ENCODE assay signal across 20 mouse cellular contexts in genomic region chr7:84710287-84710958, GRCm38 (mm10). TPM values are rescaled to one million over a fixed set of nuclear protein-coding genes. Genes with fewer than 3 reads are reported as not detected.
DNase-seq lines count a peak whose midpoint lies in the region; ATAC-seq and TF ChIP-seq lines count a peak whose summit lies in the region.
"Had no signal": no experiment of that assay in that cellular context is flagged by ENCODE, and none has a peak within 500 bp of the region (broad histone marks: within the 10 kb centered on the region; RNA-seq: fewer than 3 reads in every experiment).

No protein-coding gene starts in this region.

- TF ChIP-seq RAD21 in MEL (IDR thresholded peaks at IDR 0.05; ENCODE audit: low read depth, low read length), result no peak

- no peak for DNase-seq in liver, embryonic 13.5 days
- DNase-seq in liver, embryonic 11.5 days (ENCODE audit: low spot score), result no peak
- peak; percentile 23 for DNase-seq in MEL (ENCODE audit: low read depth, low spot score)
- DNase-seq in cerebellum, adult 11 months, result no peak
- no peak for DNase-seq in yolk sac, embryonic 10.5 days (ENCODE audit: low spot score)
- no peak for DNase-seq in heart, adult 18-20 months
- DNase-seq: adrenal gland, postnatal 14 days; cerebellum, adult 18-20 months; cerebellum, postnatal 10 days; embryo, embryonic 11 days; gastrocnemius, postnatal 10 days; heart, adult 2 months; heart, postnatal 14 days had no signal

- H3K9me3 ChIP-seq in liver, embryonic 13.5 days (replicated peaks), result no peaks in the 10 kb centered on the region
- H3K9me3 ChIP-seq in liver, embryonic 11.5 days (ENCODE audit: control insufficient read depth, low read length), result no peaks in the 10 kb centered on the region
- no peaks in the 10 kb centered on the region for H3K9me3 ChIP-seq in MEL (replicated peaks; ENCODE audit: insufficient read depth, low read length)
- H3K9me3 ChIP-seq: embryonic facial prominence, embryonic 15.5 days; forebrain, embryonic 15.5 days; heart, embryonic 15.5 days; hindbrain, embryonic 13.5 days had no signal

- no peaks in the 10 kb centered on the region for H3K36me3 ChIP-seq in liver, embryonic 13.5 days
- H3K36me3 ChIP-seq in liver, embryonic 11.5 days (ENCODE audit: control insufficient read depth, insufficient read depth, low read length), result no peaks in the 10 kb centered on the region
- H3K36me3 ChIP-seq in MEL (ENCODE audit: control insufficient read depth in 1 of 2, insufficient read depth in 2 of 2, low read length in 2 of 2), result peaks cover 0 to 12% of the 10 kb centered on the region in 2 experiments; a peak in 2 of 4 replicates
- H3K36me3 ChIP-seq: embryonic facial prominence, embryonic 15.5 days; forebrain, embryonic 15.5 days; heart, embryonic 15.5 days; hindbrain, embryonic 13.5 days had no signal

- no peak for TF ChIP-seq CTCF in MEL (IDR thresholded peaks at IDR 0.05 in 2 of 3, conservative IDR thresholded peaks at IDR 0.05 in 1 of 3; ENCODE audit: control insufficient read depth in 1 of 3, insufficient read depth in 1 of 3, low read depth in 2 of 3, low read length in 3 of 3, poor library complexity in 1 of 3, severe bottlenecking in 1 of 3)

- peaks cover 29% of the 10 kb centered on the region for H3K4me1 ChIP-seq in liver, embryonic 13.5 days (replicated peaks)
- H3K4me1 ChIP-seq in liver, embryonic 11.5 days (replicated peaks; ENCODE audit: control insufficient read depth, insufficient read depth, low read length), result peaks cover 3% of the 10 kb centered on the region; the same call in 1 of the 2 replicates
- H3K4me1 ChIP-seq in MEL (ENCODE audit: control insufficient read depth in 1 of 2, insufficient read depth in 2 of 2, low read length in 2 of 2), result peaks cover 3 to 6% of the 10 kb centered on the region in 2 experiments; a peak in 2 of 4 replicates
- H3K4me1 ChIP-seq: embryonic facial prominence, embryonic 15.5 days; forebrain, embryonic 15.5 days; heart, embryonic 15.5 days; hindbrain, embryonic 13.5 days had no signal

- ATAC-seq in liver, embryonic 13.5 days (ENCODE audit: low read depth), result peak; percentile 63
- ATAC-seq in liver, embryonic 11.5 days (replicated peaks; ENCODE audit: low FRiP score), result no peak
- peak; percentile 68 for ATAC-seq in inflammation-experienced regulatory T-cells, adult 6 months
- ATAC-seq: forebrain, embryonic 15.5 days; hindbrain, postnatal 0 days had no signal

- H3K27me3 ChIP-seq in liver, embryonic 13.5 days, result no peaks in the 10 kb centered on the region
- no peaks in the 10 kb centered on the region for H3K27me3 ChIP-seq in liver, embryonic 11.5 days (replicated peaks; ENCODE audit: control insufficient read depth, insufficient read depth, low read length)
- H3K27me3 ChIP-seq in MEL (ENCODE audit: control insufficient read depth in 1 of 2, insufficient read depth in 2 of 2, low read length in 2 of 2), result no peaks in the 10 kb centered on the region
- H3K27me3 ChIP-seq: embryonic facial prominence, embryonic 15.5 days; forebrain, embryonic 15.5 days; heart, embryonic 15.5 days; hindbrain, embryonic 13.5 days had no signal

- H3K4me3 ChIP-seq in liver, embryonic 13.5 days (replicated peaks), result no peak overlapping the region
- no peak overlapping the region for H3K4me3 ChIP-seq in liver, embryonic 11.5 days (ENCODE audit: low read depth, low read length)
- no peak overlapping the region for H3K4me3 ChIP-seq in MEL (ENCODE audit: control insufficient read depth in 1 of 2, insufficient read depth in 1 of 2, low read depth in 2 of 2, low read length in 2 of 2)
- H3K4me3 ChIP-seq: embryonic facial prominence, embryonic 15.5 days; forebrain, embryonic 15.5 days; heart, adult 2 months; heart, embryonic 15.5 days; hindbrain, embryonic 13.5 days had no signal

- H3K79me2 ChIP-seq in MEL (ENCODE audit: control insufficient read depth, insufficient read depth, low read length, poor library complexity), result no peaks in the 10 kb centered on the region

- peak; percentile 67 to 69 for TF ChIP-seq EP300 in MEL (IDR thresholded peaks at IDR 0.05; ENCODE audit: low read depth in 1 of 2, low read length in 2 of 2)

- TF ChIP-seq POLR2A in MEL (IDR thresholded peaks at IDR 0.05; ENCODE audit: control insufficient read depth in 1 of 2, insufficient read depth in 1 of 2, low read depth in 1 of 2, low read length in 2 of 2, poor library complexity in 1 of 2), result no peak

- no peak overlapping the region for H3K4me2 ChIP-seq in liver, embryonic 13.5 days
- H3K4me2 ChIP-seq in liver, embryonic 11.5 days, result no peak overlapping the region
- H3K4me2 ChIP-seq: embryonic facial prominence, embryonic 15.5 days; forebrain, embryonic 15.5 days; heart, embryonic 11.5 days; heart, embryonic 15.5 days; hindbrain, embryonic 13.5 days had no signal

- no peak overlapping the region for H3K27ac ChIP-seq in liver, embryonic 13.5 days
- no peak overlapping the region for H3K27ac ChIP-seq in liver, embryonic 11.5 days (ENCODE audit: low read depth, low read length)
- no peak overlapping the region for H3K27ac ChIP-seq in MEL (ENCODE audit: control insufficient read depth, low read depth, low read length)
- H3K27ac ChIP-seq: embryonic facial prominence, embryonic 15.5 days; forebrain, embryonic 15.5 days; heart, adult 2 months; heart, embryonic 15.5 days; hindbrain, embryonic 13.5 days; hindbrain, postnatal 0 days had no signal

- H3K9ac ChIP-seq in liver, embryonic 13.5 days, result no peak overlapping the region
- H3K9ac ChIP-seq in liver, embryonic 11.5 days (ENCODE audit: low read depth, low read length), result no peak overlapping the region
- H3K9ac ChIP-seq in MEL (ENCODE audit: control insufficient read depth, low read depth, low read length, poor library complexity, severe bottlenecking), result no peak overlapping the region
- H3K9ac ChIP-seq: embryonic facial prominence, embryonic 15.5 days; forebrain, embryonic 15.5 days; heart, embryonic 15.5 days; hindbrain, embryonic 13.5 days had no signal

TF ChIP-seq in MEL, 35 proteins besides CTCF, POLR2A, EP300 and RAD21:
- TF ChIP-seq CHD1 (IDR thresholded peaks at IDR 0.05; ENCODE audit: low read depth, low read length) (no peak), TCF12 (IDR thresholded peaks at IDR 0.05; ENCODE audit: low read depth, low read length) (peak; percentile 48; the same call in 1 of the 2 replicates), NELFE (IDR thresholded peaks at IDR 0.05; ENCODE audit: low read depth, low read length) (no peak), TAL1 (IDR thresholded peaks at IDR 0.05; ENCODE audit: low read length) (no peak), MAZ (IDR thresholded peaks at IDR 0.05; ENCODE audit: low read depth, low read length) (no peak), GATA1 (IDR thresholded peaks at IDR 0.05; ENCODE audit: low read depth, low read length) (peak; percentile 79), ZKSCAN1 (IDR thresholded peaks at IDR 0.05; ENCODE audit: low read depth, low read length) (no peak), USF1 (IDR thresholded peaks at IDR 0.05; ENCODE audit: low read depth, low read length) (no peak), ELF1 (IDR thresholded peaks at IDR 0.05; ENCODE audit: low read depth, low read length) (no peak), POLR2AphosphoS5 (IDR thresholded peaks at IDR 0.05; ENCODE audit: borderline replicate concordance, low read depth, low read length) (no peak)

RNA-seq across cellular contexts. Expression of gene Zfand6, which starts 20.7 kb away (rescaled TPM):
- 129 and 146 TPM in 2 replicates for polyA plus RNA-seq in liver, embryonic 13.5 days (2015; fragmentation: Nextera tagmentation; extraction: Ambion mirVana)
- polyA plus RNA-seq in liver, embryonic 11.5 days (2014; fragmentation: Nextera tagmentation; extraction: Ambion mirVana), result 123 and 126 TPM in 2 replicates
- 20.3 and 26.8 TPM in 2 replicates for total RNA-seq in MEL (2012; rRNA removed)
- polyA plus RNA-seq in MEL (2012; ENCODE audit: insufficient read depth in 1 of 2, insufficient read length in 2 of 2, low read depth in 1 of 2, low replicate concordance in 2 of 2, missing spikeins in 1 of 2), result 100 to 1,000 TPM in 1 of 2 experiments, 10 to 100 TPM in 1; 39.9 to 315 TPM
- polyA plus RNA-seq in inflammation-experienced regulatory T-cells, adult 6 months (2017; shearing (Covaris generic)), result 100 to 1,000 TPM; 133 to 169 (median 137) TPM
- 10 to 100 TPM; 84.2 to 97.6 TPM for total RNA-seq in heart, adult 18-20 months (2021)
